Mouse (Mus musculus) neural tube, embryonic 14.5 days (tissue): ENCODE data around the gene Rps21. TPM values are rescaled to one million over a fixed set of nuclear protein-coding genes. Genes with fewer than 3 reads are reported as not detected.

ENCODE experiments used
- ATAC-seq: fragments of 200-750 bp; cut with Nextera tagmentation; 2 replicates; pipeline ENCODE4 v1.8.0; 2017; ENCODE audit warnings: low read depth, mild to moderate bottlenecking, moderate TSS enrichment, moderate library complexity
- H3K27ac ChIP-seq: fragments of 300-500 bp; sonication (generic); 2 replicates; pipeline ENCODE4 v1.5.1; 2014; ENCODE audit warnings: low read depth, mild to moderate bottlenecking, control low read depth, low read length, moderate library complexity, mixed read lengths
- H3K27me3 ChIP-seq: fragments of 300-500 bp; sonication (generic); 2 replicates; pipeline ENCODE4 v1.6.1; 2014; ENCODE audit warnings: low read length; ENCODE audit not compliant: control insufficient read depth, insufficient read depth
- H3K36me3 ChIP-seq: fragments of 300-500 bp; sonication (generic); 2 replicates; pipeline ENCODE4 v1.6.1; 2014; ENCODE audit warnings: low read length, mixed read lengths; ENCODE audit not compliant: control insufficient read depth, insufficient read depth
- H3K4me1 ChIP-seq: fragments of 300-500 bp; sonication (generic); 2 replicates; pipeline ENCODE4 v1.6.1; 2014; ENCODE audit warnings: low read length; ENCODE audit not compliant: control insufficient read depth, insufficient read depth
- H3K4me2 ChIP-seq: fragments of 300-500 bp; sonication (generic); 2 replicates; pipeline ENCODE4 v1.6.1; 2014; ENCODE audit warnings: mild to moderate bottlenecking, low read depth, low read length, control low read depth
- H3K4me3 ChIP-seq: fragments of 300-500 bp; sonication (generic); 2 replicates; pipeline ENCODE4 v1.5.1; 2014; ENCODE audit warnings: low read depth, low read length, control low read depth, mixed read lengths
- H3K9ac ChIP-seq: fragments of 300-500 bp; sonication (generic); replicated peaks from 2 replicates; pipeline ENCODE4 v1.6.1; 2014; ENCODE audit warnings: low read depth, mild to moderate bottlenecking, control low read depth, low read length, mixed read lengths
- H3K9me3 ChIP-seq: fragments of 300-500 bp; sonication (generic); 2 replicates; pipeline ENCODE4 v1.6.1; 2016; ENCODE audit warnings: low read length; ENCODE audit not compliant: control insufficient read depth
- WGBS: fragments of 180-500 bp; shearing (Covaris S2); extraction: QIAGEN DNeasy Blood & Tissue Kit; methylation state at CpG from one replicate; pipeline ENCODE4 v1.1.7; 2014; 5-methylcytosine and 5-hydroxymethylcytosine counted together
- polyA plus RNA-seq: library from polyadenylated mRNA; unstranded; fragments of >200 nt; fragmentation: Nextera tagmentation; extraction: Ambion mirVana; gene quantifications from 2 replicates; pipeline ENCODE4 v1.2.1, GENCODE M21; 2014

Gene Rps21
- polyA plus RNA-seq, 1 experiment from 2014 or later: 421 TPM

DNA sequence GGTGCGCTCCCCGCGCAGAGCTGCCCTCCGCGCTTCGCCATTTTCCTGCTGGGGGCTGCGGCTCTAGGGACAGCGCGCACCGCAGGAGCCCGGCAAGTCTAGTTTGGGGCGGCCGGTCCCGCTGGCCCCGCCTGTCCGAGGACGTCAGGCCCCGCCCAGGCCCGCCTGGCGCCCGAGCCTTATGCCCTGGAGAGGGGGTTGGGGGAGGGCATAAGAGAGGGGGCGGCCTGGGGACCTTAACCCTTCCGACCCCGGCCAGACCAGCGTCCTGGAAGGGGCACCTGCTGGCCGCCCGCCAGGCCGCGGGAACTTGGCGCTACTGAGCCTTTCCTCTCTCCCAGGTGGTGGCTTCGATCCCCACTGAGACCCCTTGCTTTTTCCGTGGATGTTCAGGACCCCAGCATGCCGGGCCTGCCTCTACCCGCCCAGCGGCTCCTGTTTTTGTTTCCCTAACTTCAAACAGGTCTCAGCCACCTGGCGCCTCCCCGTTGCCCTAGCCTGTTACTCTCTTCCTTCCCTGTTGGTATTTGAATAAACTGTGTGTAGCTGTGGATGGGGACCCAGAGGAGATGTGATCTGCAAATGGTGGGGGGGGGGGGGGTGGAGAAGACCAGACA is 31.3 kb upstream of the Rps21 start, which contains the start of gene Lama5:
Lama5 (minus strand) TSS at position 98 of the 617 bp plus-strand sequence.
- Histone ChIP-seq H3K27me3 (peaks cover 8% of the 10 kb centered on the region), H3K27ac (no peak within 1 kb of the TSS), H3K4me2 (peak within 1 kb of the TSS; percentile 99), H3K9ac (peak within 1 kb of the TSS; percentile 53), H3K4me3 (peak within 1 kb of the TSS; percentile 49), H3K9me3 (no peaks in the 10 kb centered on the region), H3K4me1 (peaks cover 17% of the 10 kb centered on the region; the same call in 1 of the 2 replicates), H3K36me3 (no peaks in the 10 kb centered on the region)
- WGBS: under 1% methylated on average over 36 of the region's 37 CpGs
- peak; percentile 38; the same call in 1 of the 2 replicates for ATAC-seq

DNA sequence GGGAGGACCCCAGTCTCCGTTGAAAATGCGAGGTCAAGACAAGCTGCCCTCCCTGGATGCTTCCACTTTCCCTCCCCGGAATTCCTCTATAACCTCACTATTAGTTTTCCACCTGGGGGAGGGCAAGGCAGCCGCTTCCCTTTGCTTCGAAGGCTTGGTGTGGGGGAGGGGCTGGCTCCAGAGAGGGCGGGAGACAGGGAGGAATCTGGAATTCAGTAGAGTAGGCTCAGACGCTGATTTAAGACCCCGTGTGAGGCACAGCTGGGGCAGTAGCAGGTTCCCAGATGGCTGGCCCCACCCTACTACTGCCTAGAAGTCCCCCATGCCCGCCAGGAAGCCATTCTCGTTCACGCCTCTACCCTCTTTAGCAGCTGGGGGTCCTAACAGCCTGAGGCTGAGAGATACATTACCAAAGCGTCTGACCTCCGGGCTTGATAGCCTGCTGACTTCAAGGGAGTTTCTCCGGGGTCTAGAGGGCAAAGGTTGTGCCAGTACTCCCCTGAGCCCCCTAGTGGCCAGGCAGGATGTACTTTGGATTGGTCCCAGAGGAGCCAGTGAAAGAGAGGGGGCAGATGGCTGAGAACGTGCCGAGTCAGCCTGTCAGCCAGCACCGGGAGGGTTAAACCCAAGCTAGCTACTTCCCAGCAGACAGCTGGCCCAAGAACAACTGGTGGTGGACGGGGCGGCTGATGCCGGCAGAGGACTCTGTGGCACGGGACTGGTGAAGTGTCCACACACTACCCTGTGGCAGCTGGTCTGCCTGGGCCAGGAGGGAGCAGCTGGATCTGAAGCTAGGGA is 29.7 kb upstream of the Rps21 start:
- Histone ChIP-seq H3K27me3 (peaks cover 8% of the 10 kb centered on the region), H3K9ac (no peak overlapping the region), H3K4me3 (no peak overlapping the region), H3K4me1 (peaks cover 17% of the 10 kb centered on the region; the same call in 1 of the 2 replicates), H3K4me2 (peak overlapping the region; percentile 11; the same call in 1 of the 2 replicates), H3K27ac (no peak overlapping the region), H3K9me3 (no peaks in the 10 kb centered on the region), H3K36me3 (no peaks in the 10 kb centered on the region)
- WGBS: under 1% methylated on average over 21 of the region's 21 CpGs
- ATAC-seq: peak; percentile 47; the same call in 1 of the 2 replicates

DNA sequence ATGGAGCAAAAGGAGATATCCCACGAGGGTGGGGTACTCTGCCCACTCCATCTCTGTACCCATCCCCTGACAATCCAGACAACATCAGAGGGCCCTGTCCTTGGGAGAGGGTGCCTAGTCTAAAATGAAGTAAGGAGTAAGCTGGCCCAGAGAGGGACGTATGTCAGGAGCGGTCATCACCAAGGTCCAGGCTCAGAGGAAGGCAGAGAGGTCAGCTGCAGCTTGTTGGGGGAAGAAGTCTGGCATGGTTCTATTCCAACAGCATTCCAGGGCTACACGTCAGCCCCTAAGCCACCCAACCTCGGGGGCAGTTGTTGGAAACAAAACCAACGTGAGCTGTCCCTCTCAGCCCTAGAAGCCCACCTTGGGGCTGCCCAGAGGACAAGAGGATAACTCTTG is 29.1 kb upstream of the Rps21 start:
- Histone ChIP-seq H3K4me1 (peaks cover 17% of the 10 kb centered on the region; the same call in 1 of the 2 replicates), H3K27ac (no peak overlapping the region), H3K27me3 (peaks cover 8% of the 10 kb centered on the region), H3K9me3 (no peaks in the 10 kb centered on the region), H3K4me3 (no peak overlapping the region), H3K4me2 (0 out of 2 replicates have a peak overlapping the region, but pooled peaks have one; percentile 11), H3K9ac (no peak overlapping the region), H3K36me3 (no peaks in the 10 kb centered on the region)
- 49% methylated on average over 6 of the region's 6 CpGs for WGBS
- ATAC-seq: no peak

DNA sequence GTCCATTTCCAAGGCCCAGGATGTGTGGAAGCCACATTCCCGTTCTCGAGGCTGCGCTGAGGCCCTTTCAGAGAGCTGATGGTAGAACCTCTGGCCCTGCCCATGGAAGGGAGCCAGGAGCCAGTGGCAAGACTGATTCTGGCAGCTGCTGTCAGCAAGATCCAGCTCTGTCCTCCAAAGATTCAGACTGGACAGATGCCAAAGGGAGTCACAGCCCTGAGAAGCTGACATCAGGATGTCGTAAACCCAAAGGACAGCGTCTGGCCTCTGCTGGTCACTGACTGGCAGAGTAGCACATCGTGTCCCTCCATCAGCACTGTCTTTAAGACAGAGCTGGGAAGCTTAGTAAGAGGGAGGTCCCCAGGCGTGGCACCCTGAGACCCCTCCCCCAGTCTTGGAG is 28.6 kb upstream of the Rps21 start:
- ATAC-seq: no peak
- WGBS: 53% methylated on average over 7 of the region's 7 CpGs

DNA sequence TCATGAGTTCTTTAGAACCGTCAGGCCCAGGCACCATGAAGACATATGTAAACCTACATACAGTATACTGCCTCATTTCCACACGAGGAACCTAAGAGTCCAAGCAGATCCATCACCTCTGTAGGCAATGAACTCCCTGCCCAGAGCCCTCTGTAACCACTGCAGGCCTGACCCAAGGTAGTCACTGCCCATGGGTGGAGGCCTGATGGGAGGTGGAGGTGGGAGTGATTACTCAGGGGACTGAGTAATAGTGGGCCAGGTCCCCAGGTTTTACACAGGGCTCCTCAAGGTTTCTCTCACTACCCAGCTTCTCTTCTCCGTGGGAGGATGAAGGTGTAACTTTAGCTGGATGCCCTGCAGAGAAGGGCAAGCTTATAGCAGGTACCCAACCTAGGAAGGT is 28.0 kb upstream of the Rps21 start:
- Histone ChIP-seq H3K36me3 (no peaks in the 10 kb centered on the region), H3K4me1 (peaks cover 17% of the 10 kb centered on the region; the same call in 1 of the 2 replicates), H3K27me3 (peaks cover 8% of the 10 kb centered on the region; the same call in 1 of the 2 replicates), H3K4me2 (no peak overlapping the region), H3K9ac (no peak overlapping the region), H3K9me3 (no peaks in the 10 kb centered on the region), H3K4me3 (no peak overlapping the region), H3K27ac (no peak overlapping the region)
- ATAC-seq: no peak
- WGBS: 79% methylated on average over 3 of the region's 3 CpGs

More for the DNA sequence above, 28.6 kb upstream of the Rps21 start:
- H3K4me2 ChIP-seq: no peak overlapping the region
- H3K27ac ChIP-seq: no peak overlapping the region
- H3K36me3 ChIP-seq: no peaks in the 10 kb centered on the region
- H3K4me1 ChIP-seq: peaks cover 17% of the 10 kb centered on the region; the same call in 1 of the 2 replicates
- H3K9me3 ChIP-seq: no peaks in the 10 kb centered on the region
- no peak overlapping the region for H3K4me3 ChIP-seq
- peaks cover 8% of the 10 kb centered on the region; the same call in 1 of the 2 replicates for H3K27me3 ChIP-seq
- H3K9ac ChIP-seq: no peak overlapping the region

DNA sequence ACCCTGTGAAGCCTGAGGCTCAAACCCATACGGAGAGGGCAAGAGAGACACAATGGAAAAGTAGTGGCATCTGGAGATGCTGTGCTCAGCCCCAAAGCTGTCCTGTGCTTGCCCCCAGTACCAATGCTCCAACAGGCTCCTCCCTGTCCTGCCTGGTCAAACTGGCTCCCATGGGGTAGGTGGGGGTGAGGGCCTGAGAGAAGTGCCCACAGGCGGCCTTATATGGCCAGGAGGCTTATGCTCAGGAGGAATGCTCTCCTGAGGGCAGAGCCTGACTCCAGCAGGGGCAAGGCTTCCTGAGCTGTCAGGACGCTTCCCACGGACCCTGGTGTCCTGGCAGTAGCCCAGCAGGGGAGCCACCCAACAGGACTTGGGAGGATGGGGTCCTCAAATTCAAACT is 26.7 kb upstream of the Rps21 start:
- no peak overlapping the region for H3K9ac ChIP-seq
- no peak overlapping the region for H3K4me3 ChIP-seq
- no peak overlapping the region for H3K27ac ChIP-seq
- H3K4me1 ChIP-seq: peaks cover 17% of the 10 kb centered on the region; the same call in 1 of the 2 replicates
- WGBS: 47% methylated on average over 4 of the region's 4 CpGs
- no peak for ATAC-seq
- no peak overlapping the region for H3K4me2 ChIP-seq
- H3K36me3 ChIP-seq: no peaks in the 10 kb centered on the region
- H3K9me3 ChIP-seq: no peaks in the 10 kb centered on the region
- H3K27me3 ChIP-seq: no peaks in the 10 kb centered on the region

GRCm38 (mm10) chr2:180233101-180233904 is 23.9 kb upstream of the Rps21 start:
- no peaks in the 10 kb centered on the region for H3K27me3 ChIP-seq
- H3K9me3 ChIP-seq: no peaks in the 10 kb centered on the region
- no peak overlapping the region for H3K9ac ChIP-seq
- H3K27ac ChIP-seq: no peak overlapping the region
- no peak overlapping the region for H3K4me3 ChIP-seq
- no peaks in the 10 kb centered on the region for H3K36me3 ChIP-seq
- no peak for ATAC-seq
- 89% methylated on average over 7 of the region's 7 CpGs for WGBS
- H3K4me2 ChIP-seq: no peak overlapping the region
- H3K4me1 ChIP-seq: peaks cover 3% of the 10 kb centered on the region; the same call in 1 of the 2 replicates

DNA sequence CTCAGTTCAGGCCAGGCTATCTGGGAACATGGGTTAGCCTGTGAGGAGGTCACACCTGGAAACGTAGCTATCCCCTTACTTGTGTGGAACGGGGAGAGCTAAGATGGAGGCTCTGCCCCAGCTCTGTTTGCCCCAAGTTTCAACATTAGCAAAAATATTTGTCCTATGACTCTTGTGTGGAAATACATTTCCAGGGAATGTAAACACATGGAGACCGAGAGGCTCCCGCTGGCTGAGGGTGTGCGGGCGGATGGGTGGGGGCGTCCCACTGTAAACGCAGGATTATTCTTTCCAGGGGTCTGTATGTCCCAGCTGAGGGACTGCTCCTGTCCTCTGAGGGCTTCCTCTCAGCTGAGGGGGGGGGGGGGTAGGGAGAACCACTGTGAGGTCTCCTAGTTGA is 22.8 kb upstream of the Rps21 start:
- WGBS: 96% methylated on average over 8 of the region's 8 CpGs
- no peak overlapping the region for H3K27ac ChIP-seq
- H3K4me1 ChIP-seq: no peaks in the 10 kb centered on the region; the same call in 1 of the 2 replicates

More for the DNA sequence above, 22.8 kb upstream of the Rps21 start:
- no peak for ATAC-seq
- no peaks in the 10 kb centered on the region for H3K9me3 ChIP-seq
- H3K4me3 ChIP-seq: no peak overlapping the region
- H3K9ac ChIP-seq: no peak overlapping the region
- H3K36me3 ChIP-seq: no peaks in the 10 kb centered on the region
- no peak overlapping the region for H3K4me2 ChIP-seq
- H3K27me3 ChIP-seq: no peaks in the 10 kb centered on the region
